8 mouse cellular contexts compared by ENCODE assay signal in genomic region chr9:27148631-27149471, GRCm38 (mm10). TPM values are rescaled to one million over a fixed set of nuclear protein-coding genes. Genes with fewer than 3 reads are reported as not detected.
DNase-seq lines count a peak whose midpoint lies in the region; ATAC-seq and TF ChIP-seq lines count a peak whose summit lies in the region.

No protein-coding gene starts in this region.

- no peaks in the 10 kb centered on the region for H3K4me1 ChIP-seq in stomach, embryonic 14.5 days (ENCODE audit: control insufficient read depth, insufficient read depth, low read length)
- H3K4me1 ChIP-seq in stomach, postnatal 0 days (replicated peaks; ENCODE audit: control insufficient read depth, insufficient read depth): no peaks in the 10 kb centered on the region

- intact Hi-C loops in left cerebral cortex, postnatal 36 days (cut with DNase I): no loop called here

- ATAC-seq in stomach, embryonic 14.5 days (ENCODE audit: insufficient number of reproducible peaks, insufficient read depth, low FRiP score, low read depth): peak; percentile 71; the same call in 1 of the 2 replicates
- no peak for ATAC-seq in stomach, postnatal 0 days (ENCODE audit: low FRiP score, low TSS enrichment)

- H3K9me3 ChIP-seq in stomach, embryonic 14.5 days (ENCODE audit: control insufficient read depth, low read depth, low read length): no peaks in the 10 kb centered on the region
- no peaks in the 10 kb centered on the region for H3K9me3 ChIP-seq in stomach, postnatal 0 days (ENCODE audit: control insufficient read depth, low read length)

- H3K4me2 ChIP-seq in stomach, embryonic 14.5 days (replicated peaks; ENCODE audit: low read depth, low read length): no peak overlapping the region
- no peak overlapping the region for H3K4me2 ChIP-seq in stomach, postnatal 0 days (replicated peaks; ENCODE audit: low read depth)

- no peak overlapping the region for H3K4me3 ChIP-seq in stomach, embryonic 14.5 days (ENCODE audit: low read depth, low read length)
- H3K4me3 ChIP-seq in stomach, postnatal 0 days (ENCODE audit: low read depth, low read length): no peak overlapping the region

- H3K27me3 ChIP-seq in stomach, embryonic 14.5 days (ENCODE audit: control insufficient read depth, insufficient read depth, low read length): no peaks in the 10 kb centered on the region
- H3K27me3 ChIP-seq in stomach, postnatal 0 days (ENCODE audit: control insufficient read depth, insufficient read depth, low read length): no peaks in the 10 kb centered on the region

- no peaks in the 10 kb centered on the region for H3K36me3 ChIP-seq in stomach, embryonic 14.5 days (ENCODE audit: control insufficient read depth, insufficient read depth, low read length)
- no peaks in the 10 kb centered on the region for H3K36me3 ChIP-seq in stomach, postnatal 0 days (ENCODE audit: control insufficient read depth, insufficient read depth, low read length)

- no peak for TF ChIP-seq EP300 in stomach, postnatal 0 days (optimal IDR thresholded peaks at IDR 0.05)

- no peak for DNase-seq in stomach, postnatal 0 days (ENCODE audit: low spot score)
- peak; percentile 57 for DNase-seq in forelimb bud, embryonic 11.5 days (ENCODE audit: low read depth, low spot score)
- DNase-seq in kidney, postnatal 36 days: peak; percentile 72 to 74
- DNase-seq in retina, embryonic 14.5 days (ENCODE audit: low spot score): peak; percentile 80
- no peak for DNase-seq in gastrocnemius, adult 8-10 months (ENCODE audit: low spot score in 2 of 2)
- no peak for DNase-seq in frontal cortex, adult 2 months (ENCODE audit: extremely low spot score in 1 of 2, low spot score in 1 of 2)
- no peak for DNase-seq in left cerebral cortex, postnatal 36 days (ENCODE audit: low spot score in 2 of 2)

- H3K27ac ChIP-seq in stomach, embryonic 14.5 days (ENCODE audit: low read length): no peak overlapping the region
- H3K27ac ChIP-seq in stomach, postnatal 0 days (replicated peaks): no peak overlapping the region

- WGBS in stomach, embryonic 14.5 days: 29% methylated on average over 18 of the region's 18 CpGs
- 33% methylated on average over 18 of the region's 18 CpGs for WGBS in stomach, postnatal 0 days

- H3K9ac ChIP-seq in stomach, embryonic 14.5 days (replicated peaks; ENCODE audit: low read depth, low read length): no peak overlapping the region
- no peak overlapping the region for H3K9ac ChIP-seq in stomach, postnatal 0 days (ENCODE audit: low read length)

- TF ChIP-seq CTCF in stomach, postnatal 0 days (IDR thresholded peaks at IDR 0.05; ENCODE audit: low read depth): no peak

RNA-seq across cellular contexts. Expression of gene Jam3, which starts 6.4 kb away (rescaled TPM):
- 70.0 and 70.5 TPM in 2 replicates for polyA plus RNA-seq in stomach, embryonic 14.5 days (2014; fragmentation: Nextera tagmentation; extraction: Ambion mirVana)
- 28.8 and 30.8 TPM in 2 replicates for polyA plus RNA-seq in stomach, postnatal 0 days (2015; fragmentation: Nextera tagmentation; extraction: Ambion mirVana)
- total RNA-seq in gastrocnemius, adult 8-10 months (2022): 1 to 10 TPM; 4.6 to 7.1 (median 5.2) TPM
- polyA plus RNA-seq in frontal cortex, adult 2 months (2012; rRNA removed): 44.5 and 49.8 TPM in 2 replicates
- 10 to 100 TPM; 34.6 to 38.7 TPM for total RNA-seq in left cerebral cortex, postnatal 36 days (2021)

Comparison
In these comparisons a context has a peak if more than half of its experiments do, and no peak if none do; other contexts are left out.
1. DNase-seq: peak in forelimb bud, embryonic 11.5 days (single experiment), kidney, postnatal 36 days (2 of 2) and retina, embryonic 14.5 days (single experiment); none in stomach, postnatal 0 days (single experiment), gastrocnemius, adult 8-10 months (0 of 2), frontal cortex, adult 2 months (0 of 2) and left cerebral cortex, postnatal 36 days (0 of 2).